ENCODE assay signal across 17 mouse cellular contexts in genomic region chr1:31379032-31379431, GRCm38 (mm10).
DNase-seq lines count a peak whose midpoint lies in the region; TF ChIP-seq lines count a peak whose summit lies in the region.
"Had no signal": no experiment of that assay in that cellular context is flagged by ENCODE, and none has a peak within 500 bp of the region (broad histone marks: within the 10 kb centered on the region; RNA-seq: fewer than 3 reads in every experiment).

No protein-coding gene starts in this region.

- H3K36me3 ChIP-seq in MEL (ENCODE audit: control insufficient read depth in 1 of 2, insufficient read depth in 2 of 2, low read length in 2 of 2) = no peaks in the 10 kb centered on the region
- H3K36me3 ChIP-seq: forebrain, embryonic 15.5 days; hindbrain, embryonic 12.5 days had no signal

- H3K27me3 ChIP-seq in MEL (ENCODE audit: control insufficient read depth in 1 of 2, insufficient read depth in 2 of 2, low read length in 2 of 2) = no peaks in the 10 kb centered on the region
- H3K27me3 ChIP-seq: forebrain, embryonic 15.5 days; hindbrain, embryonic 12.5 days had no signal

- DNase-seq in embryo, embryonic 11 days = peak; percentile 1
- DNase-seq in embryo, embryonic 10 days (ENCODE audit: low spot score) = no peak
- peak; percentile 3 to 19 for DNase-seq in layer of hippocampus, adult 2 months (ENCODE audit: low spot score in 2 of 2)
- no peak for DNase-seq in layer of hippocampus, postnatal 25 days (ENCODE audit: extremely low spot score in 1 of 2, low spot score in 1 of 2)
- no peak for DNase-seq in MEL (ENCODE audit: low read depth, low spot score)
- DNase-seq in layer of hippocampus, adult 9-11 months = peak; percentile 11
- DNase-seq in right cerebral cortex, postnatal 4 days = no peak
- no peak for DNase-seq in gastrocnemius, postnatal 4 days (ENCODE audit: low spot score in 2 of 2)
- DNase-seq: adrenal gland, postnatal 14 days; cerebellum, postnatal 25 days; gastrocnemius, adult 2 months; kidney, adult 11 months; kidney, postnatal 36 days; lung, postnatal 10 days; right cerebral cortex, postnatal 14 days had no signal

- H3K4me1 ChIP-seq in MEL (ENCODE audit: control insufficient read depth in 1 of 2, insufficient read depth in 2 of 2, low read length in 2 of 2) = no peaks in the 10 kb centered on the region
- H3K4me1 ChIP-seq: forebrain, embryonic 15.5 days; hindbrain, embryonic 12.5 days had no signal

- peak; percentile 69 for TF ChIP-seq CTCF in layer of hippocampus, adult 2 months (conservative IDR thresholded peaks at IDR 0.05)
- no peak for TF ChIP-seq CTCF in MEL (IDR thresholded peaks at IDR 0.05 in 2 of 3, conservative IDR thresholded peaks at IDR 0.05 in 1 of 3; ENCODE audit: control insufficient read depth in 1 of 3, insufficient read depth in 1 of 3, low read depth in 2 of 3, low read length in 3 of 3, poor library complexity in 1 of 3, severe bottlenecking in 1 of 3)

- TF ChIP-seq RAD21 in MEL (IDR thresholded peaks at IDR 0.05; ENCODE audit: low read depth, low read length) = peak; percentile 8

- H3K79me2 ChIP-seq in MEL (ENCODE audit: control insufficient read depth, insufficient read depth, low read length, poor library complexity) = no peaks in the 10 kb centered on the region

- no peak for TF ChIP-seq POLR2A in MEL (IDR thresholded peaks at IDR 0.05; ENCODE audit: control insufficient read depth in 1 of 2, insufficient read depth in 1 of 2, low read depth in 1 of 2, low read length in 2 of 2, poor library complexity in 1 of 2)

- H3K9ac ChIP-seq in MEL (ENCODE audit: control insufficient read depth, low read depth, low read length, poor library complexity, severe bottlenecking) = no peak overlapping the region
- H3K9ac ChIP-seq: forebrain, embryonic 15.5 days; hindbrain, embryonic 12.5 days had no signal

- no peak overlapping the region for H3K4me3 ChIP-seq in layer of hippocampus, adult 2 months
- no peak overlapping the region for H3K4me3 ChIP-seq in MEL (ENCODE audit: control insufficient read depth in 1 of 2, insufficient read depth in 1 of 2, low read depth in 2 of 2, low read length in 2 of 2)
- H3K4me3 ChIP-seq: forebrain, embryonic 15.5 days; gastrocnemius, adult 2 months; hindbrain, embryonic 12.5 days had no signal

- no peaks in the 10 kb centered on the region for H3K9me3 ChIP-seq in MEL (replicated peaks; ENCODE audit: insufficient read depth, low read length)
- H3K9me3 ChIP-seq: forebrain, embryonic 15.5 days; hindbrain, embryonic 12.5 days had no signal

- no peak overlapping the region for H3K27ac ChIP-seq in layer of hippocampus, adult 2 months
- no peak overlapping the region for H3K27ac ChIP-seq in MEL (ENCODE audit: control insufficient read depth, low read depth, low read length)
- H3K27ac ChIP-seq: forebrain, embryonic 15.5 days; gastrocnemius, adult 2 months; hindbrain, embryonic 12.5 days had no signal

- no peak for TF ChIP-seq EP300 in MEL (IDR thresholded peaks at IDR 0.05; ENCODE audit: low read depth in 1 of 2, low read length in 2 of 2)

TF ChIP-seq in MEL, 35 proteins besides CTCF, POLR2A, EP300 and RAD21:
- TF ChIP-seq ZMIZ1 (IDR thresholded peaks at IDR 0.05; ENCODE audit: low read depth, low read length) (no peak), SMC3 (IDR thresholded peaks at IDR 0.05; ENCODE audit: low read depth, low read length) (peak; percentile 20; the same call in 1 of the 2 replicates)
TF ChIP-seq in MEL: peak in this region for 1.

Comparison
In these comparisons a context has a peak if more than half of its experiments do, and no peak if none do; other contexts are left out.
1. DNase-seq: peak in embryo, embryonic 11 days (single experiment), layer of hippocampus, adult 2 months (2 of 2) and layer of hippocampus, adult 9-11 months (single experiment); none in embryo, embryonic 10 days (single experiment), layer of hippocampus, postnatal 25 days (0 of 2), MEL (single experiment), right cerebral cortex, postnatal 4 days (single experiment) and gastrocnemius, postnatal 4 days (0 of 2).